Mouse (Mus musculus) liver, embryonic 16.5 days (tissue): ENCODE results near the gene Cttnbp2nl. TPM values are rescaled to one million over a fixed set of nuclear protein-coding genes. Genes with fewer than 3 reads are reported as not detected.
A peak's percentile ranks its signal among the peaks of the same experiment; 100 is the strongest.

Source experiments
- ATAC-seq: fragments of 200-750 bp; cut with Nextera tagmentation; 2 replicates; pipeline ENCODE4 v1.8.0; 2017; ENCODE audit warnings: low read depth, mild to moderate bottlenecking, moderate number of reproducible peaks, moderate library complexity
- H3K27ac ChIP-seq: fragments of 300-500 bp; sonication (generic); 2 replicates; pipeline ENCODE4 v1.5.1; 2014; ENCODE audit warnings: mild to moderate bottlenecking, low read length
- H3K27me3 ChIP-seq: fragments of 300-500 bp; sonication (generic); 2 replicates; pipeline ENCODE4 v1.6.1; 2014; ENCODE audit warnings: low read depth, low read length, mixed read lengths; ENCODE audit not compliant: control insufficient read depth, insufficient read depth
- H3K36me3 ChIP-seq: fragments of 300-500 bp; sonication (generic); 2 replicates; pipeline ENCODE4 v1.6.1; 2014; ENCODE audit warnings: mild to moderate bottlenecking; ENCODE audit not compliant: control insufficient read depth, insufficient read depth
- H3K4me1 ChIP-seq: fragments of 300-500 bp; sonication (generic); 2 replicates; pipeline ENCODE4 v1.6.1; 2014; ENCODE audit warnings: low read depth, low read length, mixed read lengths; ENCODE audit not compliant: control insufficient read depth
- H3K4me2 ChIP-seq: fragments of 300-500 bp; sonication (generic); 2 replicates; pipeline ENCODE4 v1.6.1; 2014; ENCODE audit warnings: low read depth, low read length, mixed read lengths
- H3K4me3 ChIP-seq: fragments of 300-500 bp; sonication (generic); 2 replicates; pipeline ENCODE4 v1.5.1; 2014; ENCODE audit warnings: low read depth, mild to moderate bottlenecking, low read length
- H3K9ac ChIP-seq: fragments of 300-500 bp; sonication (generic); 2 replicates; pipeline ENCODE4 v1.6.1; 2014; ENCODE audit warnings: low read depth, low read length
- H3K9me3 ChIP-seq: fragments of 300-500 bp; sonication (generic); replicated peaks from 2 replicates; pipeline ENCODE4 v1.6.1; 2016; ENCODE audit warnings: low read length; ENCODE audit not compliant: control insufficient read depth
- WGBS: fragments of 180-500 bp; shearing (Covaris S2); extraction: QIAGEN DNeasy Blood & Tissue Kit; methylation state at CpG from one replicate; pipeline ENCODE4 v1.1.7; 2014; ENCODE audit not compliant: insufficient replicate concordance; 5-methylcytosine and 5-hydroxymethylcytosine counted together
- polyA plus RNA-seq: library from polyadenylated mRNA; unstranded; fragments of >200 nt; fragmentation: Nextera tagmentation; extraction: Ambion mirVana; gene quantifications from 2 replicates; pipeline ENCODE4 v1.2.1, GENCODE M21; 2015

The Cttnbp2nl gene
- polyA plus RNA-seq, 1 experiment from 2014 or later, result 3.3 TPM

GRCm38 (mm10) chr3:105052171-105052936 is 592 bp downstream of the Cttnbp2nl start:
- no peak for ATAC-seq
- no peaks in the 10 kb centered on the region for H3K36me3 ChIP-seq
- no peak overlapping the region for H3K27ac ChIP-seq
- peak overlapping the region; percentile 51 for H3K4me2 ChIP-seq
- H3K9ac ChIP-seq, result peak overlapping the region; percentile 16; the same call in 1 of the 2 replicates
- H3K4me1 ChIP-seq, result peaks cover 3% of the 10 kb centered on the region
- H3K27me3 ChIP-seq, result peaks cover 36% of the 10 kb centered on the region
- H3K9me3 ChIP-seq, result no peaks in the 10 kb centered on the region
- peak overlapping the region; percentile 64 for H3K4me3 ChIP-seq
- 1% methylated on average over 26 of the region's 37 CpGs for WGBS

GRCm38 (mm10) chr3:105051103-105051502 is 1.8 kb downstream of the Cttnbp2nl start:
- Histone ChIP-seq H3K9ac (no peak overlapping the region), H3K4me2 (no peak overlapping the region)

GRCm38 (mm10) chr3:105049848-105050247 is 3.1 kb downstream of the Cttnbp2nl start:
- Histone ChIP-seq H3K9ac (no peak overlapping the region), H3K4me1 (peaks cover 3% of the 10 kb centered on the region), H3K9me3 (no peaks in the 10 kb centered on the region), H3K27ac (no peak overlapping the region), H3K4me2 (no peak overlapping the region), H3K27me3 (peaks cover 33% of the 10 kb centered on the region), H3K36me3 (no peaks in the 10 kb centered on the region), H3K4me3 (no peak overlapping the region)
- 39% methylated on average over 6 of the region's 6 CpGs for WGBS
- no peak for ATAC-seq

More at GRCm38 (mm10) chr3:105051103-105051502, 1.8 kb downstream of the Cttnbp2nl start:
- ATAC-seq, result no peak
- WGBS, result 10% methylated on average over 2 of the region's 2 CpGs
- no peak overlapping the region for H3K27ac ChIP-seq
- no peak overlapping the region for H3K4me3 ChIP-seq
- H3K27me3 ChIP-seq, result peaks cover 36% of the 10 kb centered on the region
- H3K36me3 ChIP-seq, result no peaks in the 10 kb centered on the region
- H3K4me1 ChIP-seq, result peaks cover 3% of the 10 kb centered on the region
- H3K9me3 ChIP-seq, result no peaks in the 10 kb centered on the region

GRCm38 (mm10) chr3:105047616-105048015 is 5.3 kb downstream of the Cttnbp2nl start:
- H3K27ac ChIP-seq, result no peak overlapping the region
- ATAC-seq, result no peak
- H3K9me3 ChIP-seq, result no peaks in the 10 kb centered on the region
- H3K4me2 ChIP-seq, result no peak overlapping the region
- H3K4me3 ChIP-seq, result no peak overlapping the region
- H3K27me3 ChIP-seq, result peaks cover 15% of the 10 kb centered on the region
- H3K9ac ChIP-seq, result no peak overlapping the region
- H3K4me1 ChIP-seq, result peaks cover 3% of the 10 kb centered on the region; the same call in 1 of the 2 replicates
- H3K36me3 ChIP-seq, result no peaks in the 10 kb centered on the region
- WGBS, result 29% methylated on average over 8 of the region's 8 CpGs

- WGBS, result 21% methylated on average over 5 of the region's 5 CpGs
- ATAC-seq, result peak; percentile 13; the same call in 1 of the 2 replicates
- Histone ChIP-seq H3K4me3 (no peak overlapping the region), H3K4me1 (peaks cover 2% of the 10 kb centered on the region; the same call in 1 of the 2 replicates), H3K36me3 (no peaks in the 10 kb centered on the region), H3K27me3 (peaks cover 7% of the 10 kb centered on the region), H3K27ac (no peak overlapping the region), H3K9ac (no peak overlapping the region), H3K4me2 (no peak overlapping the region), H3K9me3 (no peaks in the 10 kb centered on the region)
Measured at GRCm38 (mm10) chr3:105046870-105047269, 6.1 kb downstream of the Cttnbp2nl start.

GRCm38 (mm10) chr3:105043746-105044145 is 9.2 kb downstream of the Cttnbp2nl start:
- no peak for ATAC-seq
- no peak overlapping the region for H3K4me2 ChIP-seq
- H3K9ac ChIP-seq, result no peak overlapping the region

GRCm38 (mm10) chr3:105040983-105041625 is 11.8 kb downstream of the Cttnbp2nl start:
- no peaks in the 10 kb centered on the region for H3K4me1 ChIP-seq
- no peak for ATAC-seq
- H3K4me3 ChIP-seq, result no peak overlapping the region
- H3K36me3 ChIP-seq, result no peaks in the 10 kb centered on the region
- 66% methylated on average over 9 of the region's 9 CpGs for WGBS
- no peak overlapping the region for H3K4me2 ChIP-seq
- H3K27ac ChIP-seq, result no peak overlapping the region
- no peaks in the 10 kb centered on the region for H3K27me3 ChIP-seq
- no peaks in the 10 kb centered on the region for H3K9me3 ChIP-seq
- H3K9ac ChIP-seq, result no peak overlapping the region

More at GRCm38 (mm10) chr3:105043746-105044145, 9.2 kb downstream of the Cttnbp2nl start:
- Histone ChIP-seq H3K4me3 (no peak overlapping the region), H3K4me1 (no peaks in the 10 kb centered on the region), H3K27ac (no peak overlapping the region), H3K9me3 (no peaks in the 10 kb centered on the region), H3K36me3 (no peaks in the 10 kb centered on the region), H3K27me3 (no peaks in the 10 kb centered on the region)
- WGBS, result 55% methylated on average over 5 of the region's 5 CpGs

GRCm38 (mm10) chr3:105040002-105040401 is 12.9 kb downstream of the Cttnbp2nl start:
- H3K36me3 ChIP-seq, result no peaks in the 10 kb centered on the region
- WGBS, result 44% methylated on average over 8 of the region's 8 CpGs

GRCm38 (mm10) chr3:105037240-105037770 is 15.6 kb downstream of the Cttnbp2nl start:
- no peaks in the 10 kb centered on the region for H3K27me3 ChIP-seq
- H3K9ac ChIP-seq, result no peak overlapping the region
- no peaks in the 10 kb centered on the region for H3K36me3 ChIP-seq
- ATAC-seq, result no peak
- H3K9me3 ChIP-seq, result no peaks in the 10 kb centered on the region
- no peak overlapping the region for H3K4me3 ChIP-seq
- 67% methylated on average over 6 of the region's 6 CpGs for WGBS
- H3K27ac ChIP-seq, result no peak overlapping the region
- H3K4me2 ChIP-seq, result no peak overlapping the region
- no peaks in the 10 kb centered on the region for H3K4me1 ChIP-seq

More at GRCm38 (mm10) chr3:105040002-105040401, 12.9 kb downstream of the Cttnbp2nl start:
- no peak overlapping the region for H3K9ac ChIP-seq
- no peaks in the 10 kb centered on the region for H3K4me1 ChIP-seq
- no peak overlapping the region for H3K4me3 ChIP-seq
- no peaks in the 10 kb centered on the region for H3K27me3 ChIP-seq
- H3K27ac ChIP-seq, result no peak overlapping the region
- ATAC-seq, result no peak
- no peak overlapping the region for H3K4me2 ChIP-seq
- H3K9me3 ChIP-seq, result no peaks in the 10 kb centered on the region
